Mouse (Mus musculus) liver, embryonic 14.5 days (tissue): ENCODE results near the gene Mta1. TPM values are rescaled to one million over a fixed set of nuclear protein-coding genes. Genes with fewer than 3 reads are reported as not detected.

Source experiments
- ATAC-seq: fragments of 200-750 bp; cut with Nextera tagmentation; 2 replicates; pipeline ENCODE4 v1.8.0; 2017; ENCODE audit warnings: moderate number of reproducible peaks, mild to moderate bottlenecking, moderate library complexity; ENCODE audit not compliant: insufficient read depth
- DNase-seq, 3 experiments: peaks; one replicate each; pipeline ENCODE4 v3.0.0-alpha.2; 2012 to 2013; ENCODE audit warnings: low read depth in 3 of 3, low spot score in 3 of 3
- H3K27ac ChIP-seq: fragments of 300-500 bp; sonication (generic); 2 replicates; pipeline ENCODE4 v1.5.1; 2014; ENCODE audit warnings: moderate library complexity, mild to moderate bottlenecking, control low read depth, inconsistent platforms
- H3K27me3 ChIP-seq: fragments of 300-500 bp; sonication (generic); 2 replicates; pipeline ENCODE4 v1.6.1; 2014; ENCODE audit warnings: mild to moderate bottlenecking, low read length, moderate library complexity; ENCODE audit not compliant: control insufficient read depth, insufficient read depth
- H3K36me3 ChIP-seq: fragments of 300-500 bp; sonication (generic); replicated peaks from 2 replicates; pipeline ENCODE4 v1.6.1; 2014; ENCODE audit warnings: low read depth; ENCODE audit not compliant: control insufficient read depth, insufficient read depth
- H3K4me1 ChIP-seq, 2 experiments: fragments of 200-500 bp in 1 of 2; fragments of 300-500 bp in 1 of 2; sonication (generic) in 1 of 2; replicated peaks; 2 replicates each; pipeline ENCODE4 v1.6.1; 2012 to 2014; ENCODE audit warnings: antibody characterized with exemption in 1 of 2, inconsistent platforms in 1 of 2, low read length in 1 of 2; ENCODE audit not compliant: control insufficient read depth in 2 of 2, insufficient read depth in 2 of 2
- H3K4me2 ChIP-seq: fragments of 300-500 bp; sonication (generic); 2 replicates; pipeline ENCODE4 v1.6.1; 2014; ENCODE audit warnings: low read depth, mild to moderate bottlenecking, control low read depth, moderate library complexity
- H3K4me3 ChIP-seq, 2 experiments: fragments of 200-500 bp in 1 of 2; fragments of 300-500 bp in 1 of 2; sonication (generic) in 1 of 2; 2 replicates each; pipeline ENCODE4 v1.5.1; 2012 to 2014; ENCODE audit warnings: low read depth in 2 of 2, low read length in 2 of 2, mild to moderate bottlenecking in 2 of 2, control low read depth in 1 of 2, inconsistent platforms in 1 of 2, moderate library complexity in 1 of 2; ENCODE audit not compliant: insufficient read depth in 1 of 2
- H3K9ac ChIP-seq: fragments of 300-500 bp; sonication (generic); replicated peaks from 2 replicates; pipeline ENCODE4 v1.6.1; 2014; ENCODE audit warnings: mild to moderate bottlenecking, control low read depth, moderate library complexity
- H3K9me3 ChIP-seq: fragments of 300-500 bp; sonication (generic); 2 replicates; pipeline ENCODE4 v1.6.1; 2016; ENCODE audit warnings: low read length, mixed read lengths; ENCODE audit not compliant: control insufficient read depth
- CTCF ChIP-seq: IDR thresholded peaks from 2 replicates; pipeline ENCODE4 v1.5.1; 2016; ENCODE audit warnings: antibody characterized with exemption, low read depth, control low read depth
- EP300 ChIP-seq: IDR thresholded peaks from 2 replicates; pipeline ENCODE4 v1.6.1; 2016; ENCODE audit warnings: antibody characterized with exemption, low read depth
- WGBS: fragments of 180-500 bp; shearing (Covaris S2); extraction: QIAGEN DNeasy Blood & Tissue Kit; methylation state at CpG from one replicate; pipeline ENCODE4 v1.1.7; 2014; ENCODE audit not compliant: insufficient replicate concordance; 5-methylcytosine and 5-hydroxymethylcytosine counted together
- polyA plus RNA-seq, 2 experiments: library from polyadenylated mRNA; depleted of rRNA in 1 of 2; stranded (reverse) in 1 of 2; unstranded in 1 of 2; fragments of >200 nt; fragmentation: Nextera tagmentation in 1 of 2; extraction: Ambion mirVana in 1 of 2; gene quantifications; 2 replicates each; pipeline versions ENCODE4 v1.2.1 to v1.2.3; 2012 to 2014

Mta1 gene
- polyA plus RNA-seq, 2 experiments, result 4.7 to 22.6 TPM

GRCm38 (mm10) chr12:113119516-113120410 is 21.7 kb downstream of the Mta1 start:
- H3K27me3 ChIP-seq, result no peaks in the 10 kb centered on the region
- H3K36me3 ChIP-seq, result peaks cover 52% of the 10 kb centered on the region
- H3K27ac ChIP-seq, result no peak overlapping the region
- peak; percentile 97 for TF ChIP-seq CTCF
- no peak for TF ChIP-seq EP300
- ATAC-seq (peak; percentile 50), DNase-seq (peak; percentile 52 to 61 (median 53))
- no peaks in the 10 kb centered on the region for H3K4me1 ChIP-seq
- 82% methylated on average over 20 of the region's 20 CpGs for WGBS
- no peaks in the 10 kb centered on the region for H3K9me3 ChIP-seq
- no peak overlapping the region for H3K4me2 ChIP-seq
- no peak overlapping the region for H3K4me3 ChIP-seq
- H3K9ac ChIP-seq, result no peak overlapping the region

GRCm38 (mm10) chr12:113124726-113125125 is 26.6 kb downstream of the Mta1 start:
- Histone ChIP-seq H3K27ac (no peak overlapping the region), H3K36me3 (peaks cover 69% of the 10 kb centered on the region), H3K4me1 (no peaks in the 10 kb centered on the region), H3K9ac (no peak overlapping the region), H3K9me3 (no peaks in the 10 kb centered on the region), H3K4me3 (no peak overlapping the region), H3K27me3 (no peaks in the 10 kb centered on the region), H3K4me2 (no peak overlapping the region)
- ATAC-seq, result 0 out of 2 replicates have a peak, but pooled peaks have one; percentile 16
- 67% methylated on average over 6 of the region's 6 CpGs for WGBS
- DNase-seq, result no peak
- no peak for TF ChIP-seq EP300
- no peak for TF ChIP-seq CTCF

- no peaks in the 10 kb centered on the region for H3K4me1 ChIP-seq
- DNase-seq (no peak), ATAC-seq (no peak)
- H3K4me3 ChIP-seq, result no peak overlapping the region
- no peak overlapping the region for H3K27ac ChIP-seq
- no peak overlapping the region for H3K9ac ChIP-seq
- H3K36me3 ChIP-seq, result peaks cover 58% of the 10 kb centered on the region
- 70% methylated on average over 8 of the region's 8 CpGs for WGBS
- TF ChIP-seq CTCF (no peak), EP300 (no peak)
- H3K9me3 ChIP-seq, result no peaks in the 10 kb centered on the region
- no peaks in the 10 kb centered on the region for H3K27me3 ChIP-seq
- no peak overlapping the region for H3K4me2 ChIP-seq
Measured at GRCm38 (mm10) chr12:113130732-113131131, 32.7 kb downstream of the Mta1 start.

GRCm38 (mm10) chr12:113131601-113132000 is 33.5 kb downstream of the Mta1 start:
- WGBS, result 94% methylated on average over 14 of the region's 14 CpGs
- Histone ChIP-seq H3K27ac (no peak overlapping the region), H3K9ac (no peak overlapping the region), H3K4me3 (no peak overlapping the region), H3K9me3 (no peaks in the 10 kb centered on the region), H3K4me2 (no peak overlapping the region), H3K36me3 (peaks cover 60% of the 10 kb centered on the region), H3K27me3 (no peaks in the 10 kb centered on the region), H3K4me1 (no peaks in the 10 kb centered on the region)
- ATAC-seq (no peak), DNase-seq (no peak)
- TF ChIP-seq CTCF (no peak), EP300 (no peak)

- Histone ChIP-seq H3K4me1 (no peaks in the 10 kb centered on the region), H3K27ac (no peak overlapping the region), H3K9ac (no peak overlapping the region), H3K9me3 (no peaks in the 10 kb centered on the region), H3K27me3 (no peaks in the 10 kb centered on the region), H3K4me2 (no peak overlapping the region), H3K36me3 (peaks cover 64% of the 10 kb centered on the region), H3K4me3 (no peak overlapping the region)
- no peak for DNase-seq
- ATAC-seq, result no peak
- 67% methylated on average over 2 of the region's 2 CpGs for WGBS
- no peak for TF ChIP-seq EP300
- TF ChIP-seq CTCF, result no peak
Measured at GRCm38 (mm10) chr12:113132567-113132966, 34.5 kb downstream of the Mta1 start.
